Mouse (Mus musculus): ENCODE data around the gene Fbxw5.
"Not testable (repeated sequence)": the region's sequence is repeated elsewhere in the genome, so short reads cannot be mapped to it uniquely, and the experiment has no call there.

Fbxw5 gene

DNA sequence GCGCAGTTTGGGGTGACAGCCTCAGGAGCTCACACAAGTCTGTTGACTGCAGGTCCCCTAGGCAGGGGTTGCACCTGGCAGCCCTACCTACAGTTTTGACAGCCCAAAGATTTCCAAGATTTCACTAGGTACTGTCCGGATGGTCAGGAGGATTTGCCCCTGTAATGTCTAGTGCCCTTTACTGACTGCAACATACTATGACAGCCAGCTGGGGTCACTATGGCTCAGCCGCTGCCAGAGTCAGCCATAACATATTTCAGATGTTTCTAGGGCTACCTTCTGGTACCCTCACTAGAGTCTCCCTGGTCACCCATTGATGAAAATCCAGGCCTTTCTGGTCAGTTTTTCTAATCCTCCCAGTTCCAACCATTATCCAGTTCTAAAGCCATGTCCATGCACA, 9.4 kb downstream of the Fbxw5 start:
- no peak for DNase-seq (ENCODE audit: low read depth, low spot score)

DNA sequence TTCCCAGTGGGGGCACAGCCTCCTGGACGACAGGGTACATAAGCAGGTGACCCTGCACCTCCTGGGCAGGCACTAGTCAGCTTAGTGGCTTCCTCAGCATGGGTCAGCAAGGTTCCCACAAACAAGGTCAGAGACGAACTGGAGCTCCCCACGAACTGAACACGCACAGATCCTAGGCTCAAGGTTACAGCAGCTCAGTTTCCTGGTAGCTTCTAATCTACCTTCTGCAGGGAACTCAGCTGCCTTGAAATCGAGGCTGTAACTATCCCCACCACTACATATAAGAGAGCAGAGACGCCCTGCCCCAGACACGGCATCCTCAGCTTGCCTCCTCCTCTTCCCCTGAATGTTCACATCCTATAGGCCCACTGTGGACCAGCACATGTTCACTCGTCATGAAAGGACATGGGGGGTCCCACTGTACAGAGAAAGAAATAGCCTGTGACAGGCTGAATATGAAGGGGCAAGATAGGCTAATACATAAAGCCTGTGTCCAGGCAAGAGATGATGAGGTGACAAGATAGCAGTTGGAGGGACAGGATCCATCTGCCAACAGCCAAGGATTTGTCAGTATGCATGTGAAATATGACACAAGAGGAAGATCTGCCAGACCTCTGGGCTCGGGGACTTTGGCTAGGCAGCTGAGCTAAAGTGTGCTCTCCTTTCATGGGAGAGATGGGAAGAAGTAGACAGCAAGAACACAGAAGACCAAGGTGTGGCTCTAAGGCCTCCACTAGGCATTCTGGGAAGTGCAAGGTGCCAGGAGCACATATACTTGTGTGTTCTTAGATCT, 26.2 kb downstream of the Fbxw5 start:
- DNase-seq (ENCODE audit: low read depth, low spot score): no peak

DNA sequence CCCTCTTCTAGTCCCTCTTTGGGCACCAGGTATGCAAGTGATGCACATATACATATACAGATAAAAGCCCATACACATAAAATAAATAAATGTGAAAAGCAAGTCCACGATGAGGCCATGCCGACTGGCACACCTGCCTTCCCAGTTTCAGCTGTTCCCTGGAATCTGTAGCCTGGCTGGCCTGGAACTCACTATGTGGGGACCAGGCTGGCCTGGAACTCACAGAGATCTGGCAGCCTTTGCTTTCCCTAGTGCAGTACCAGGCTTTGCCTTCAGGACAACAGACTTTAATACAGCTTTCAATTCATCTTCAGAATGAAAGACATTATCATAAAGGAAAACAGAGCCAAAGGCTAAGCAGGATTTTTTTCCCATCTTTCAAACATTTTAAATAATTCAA, 33.2 kb downstream of the Fbxw5 start:
- no peak for DNase-seq (ENCODE audit: low read depth, low spot score)

DNA sequence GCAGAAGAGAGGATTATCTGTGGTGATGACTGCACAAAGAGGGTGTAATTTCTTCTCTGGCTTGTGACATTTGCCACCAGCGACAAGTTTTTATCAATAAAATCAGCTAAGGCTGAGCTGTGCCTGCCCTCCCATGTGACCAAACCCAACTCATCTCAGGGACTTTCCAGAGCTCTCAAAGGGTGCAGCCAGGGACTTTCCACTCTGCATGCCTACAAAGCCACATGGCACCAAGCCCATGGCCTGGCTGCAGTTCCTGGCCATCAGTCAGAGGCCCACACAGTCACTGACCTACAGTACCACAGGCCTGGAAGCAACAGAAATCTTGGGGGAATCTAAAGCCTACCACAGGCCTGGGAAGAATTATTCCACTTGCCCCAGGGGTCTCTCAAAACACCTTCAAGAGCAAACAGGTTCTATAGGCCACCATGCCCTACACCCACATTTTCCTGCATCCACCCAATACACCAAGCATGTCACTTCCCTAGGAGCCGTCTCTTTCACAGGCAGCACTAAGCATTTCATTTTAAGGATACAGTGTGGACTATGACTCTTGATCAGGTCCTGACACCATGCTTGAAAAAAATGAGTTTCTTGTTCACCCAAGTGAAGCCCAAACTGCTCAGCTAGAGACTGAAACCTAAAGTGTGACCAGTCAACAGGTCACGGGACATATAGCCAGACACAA, 33.8 kb downstream of the Fbxw5 start:
- no peak for DNase-seq (ENCODE audit: low read depth, low spot score)

DNA sequence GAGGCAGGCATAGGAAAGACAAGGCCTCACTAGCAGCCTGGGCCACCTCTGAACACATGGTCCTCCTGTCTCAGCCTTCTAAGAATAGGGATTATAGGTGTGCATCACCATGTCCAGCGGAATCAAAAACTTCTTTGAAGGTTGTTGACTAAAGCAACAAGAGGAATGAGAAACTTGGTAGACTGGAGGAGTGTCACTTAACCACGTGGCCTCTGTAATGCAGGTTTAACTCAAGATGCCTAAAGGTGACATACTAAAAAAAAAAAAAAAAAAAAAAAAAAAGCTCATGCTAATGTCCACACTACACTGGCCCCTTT, 34.3 kb downstream of the Fbxw5 start:
- no peak for DNase-seq (ENCODE audit: low read depth, low spot score)

DNA sequence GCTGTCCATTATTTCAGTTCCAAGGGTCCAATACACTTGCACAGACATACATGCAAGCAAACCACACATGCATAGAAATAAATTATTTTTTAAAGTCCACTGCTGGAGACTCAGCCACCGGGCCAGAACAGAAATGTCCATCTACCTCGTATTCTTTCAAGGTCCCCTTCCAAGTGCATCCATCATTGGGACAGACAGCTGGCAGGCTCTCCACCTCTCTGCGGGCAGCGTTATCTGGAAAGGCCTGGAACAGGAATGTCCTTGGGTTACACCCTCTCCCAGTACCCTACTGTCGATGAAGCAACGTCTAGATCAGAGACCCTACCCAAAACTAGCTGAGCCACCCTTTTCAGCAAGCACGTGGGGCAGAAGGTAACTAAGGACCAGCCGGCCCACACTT, 36.0 kb downstream of the Fbxw5 start:
- no peak for DNase-seq (ENCODE audit: low read depth, low spot score)

DNA sequence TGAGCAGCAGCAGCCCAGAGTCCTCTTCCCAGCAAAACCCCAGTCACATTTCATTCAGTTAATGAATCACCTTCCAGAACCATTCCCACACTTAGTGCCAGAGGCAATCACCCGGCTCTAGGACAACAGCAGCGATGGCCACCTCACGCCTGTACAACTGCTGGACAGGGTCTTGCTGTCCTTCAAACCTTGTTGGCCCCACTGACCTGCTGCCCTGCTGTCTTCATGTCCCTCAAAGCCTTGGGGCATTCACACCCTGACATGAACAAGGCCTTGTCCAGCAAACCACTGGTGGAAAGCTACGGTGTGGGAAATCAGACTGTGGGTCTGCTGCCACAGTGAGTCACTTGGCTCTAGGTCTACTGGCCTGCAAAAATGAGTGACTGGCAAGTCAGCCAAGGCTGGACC, 40.0 kb downstream of the Fbxw5 start:
- DNase-seq (ENCODE audit: low read depth, low spot score): no peak

DNA sequence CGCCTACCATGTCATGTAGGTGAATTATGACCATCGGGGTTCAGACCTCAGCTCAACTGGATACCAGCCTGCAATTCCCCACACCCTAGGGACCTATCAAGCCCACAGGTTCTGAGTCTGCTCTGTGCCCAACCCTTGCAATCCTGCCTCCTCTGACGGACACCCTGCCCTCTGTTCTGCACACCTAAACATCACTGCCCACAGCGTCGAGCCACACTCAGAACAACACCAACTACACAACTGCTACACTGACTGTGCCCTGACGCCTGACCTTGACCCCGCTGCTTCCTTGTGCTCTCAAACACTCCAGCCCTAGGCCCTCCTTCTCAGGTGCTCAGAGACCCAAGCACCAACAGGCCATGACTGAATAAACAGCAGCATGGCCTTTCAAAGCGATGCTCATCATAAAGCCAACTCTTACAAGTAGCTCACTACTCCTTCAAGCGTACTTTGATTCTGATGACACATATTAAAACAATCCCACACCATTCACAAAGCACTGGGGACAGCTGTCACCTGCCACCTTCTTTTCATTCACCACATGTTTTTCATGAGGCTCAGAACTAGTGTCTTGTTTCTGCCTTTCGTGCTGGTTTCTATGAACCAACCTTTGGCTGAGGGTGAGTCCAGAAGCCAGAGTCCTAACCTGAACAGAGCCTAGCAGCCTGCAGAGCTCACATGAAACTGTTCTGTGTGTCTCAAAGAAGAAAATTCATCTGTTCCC, 41.3 kb downstream of the Fbxw5 start:
- no peak for DNase-seq (ENCODE audit: low read depth, low spot score)

DNA sequence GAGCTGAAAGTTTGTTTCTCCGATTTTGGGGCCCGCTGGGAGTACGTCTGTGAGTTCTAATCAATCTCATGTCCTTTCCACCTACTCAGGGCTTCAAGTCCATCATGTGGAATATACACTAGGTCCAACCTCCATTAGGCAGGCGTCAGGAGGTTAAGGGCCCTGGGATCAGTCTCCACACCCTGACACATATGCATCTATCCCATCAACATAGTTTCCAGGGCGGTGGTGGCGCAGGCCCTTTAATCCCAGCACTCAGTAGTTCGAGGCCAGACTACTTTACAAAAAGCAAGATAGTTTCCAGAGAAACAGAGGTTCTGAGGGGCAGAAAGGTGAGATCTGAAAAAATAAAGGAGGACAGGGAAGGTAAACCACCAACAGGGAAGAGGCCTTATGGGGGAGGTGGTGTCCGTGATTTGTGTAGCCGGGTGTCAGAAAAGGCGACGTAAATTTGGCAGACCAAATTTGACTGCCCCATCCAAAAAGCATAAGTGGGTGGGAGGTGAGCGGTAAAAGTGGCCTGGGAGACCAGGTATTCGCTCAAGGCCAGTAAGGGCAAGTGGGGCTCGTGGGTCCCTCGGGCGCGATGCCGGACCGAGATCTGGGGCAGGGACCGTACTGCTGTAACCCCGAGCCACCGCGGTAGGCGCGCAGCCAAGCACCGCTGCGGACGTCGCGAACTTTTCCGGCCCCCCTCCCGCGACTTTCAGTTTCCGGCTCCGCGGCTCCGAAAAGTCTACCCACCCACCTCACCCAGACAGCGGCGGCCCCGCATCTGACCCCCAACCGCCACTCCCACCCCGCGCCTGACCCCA, 45.7 kb downstream of the Fbxw5 start:
- peak; percentile 52 for DNase-seq (ENCODE audit: low read depth, low spot score)

DNA sequence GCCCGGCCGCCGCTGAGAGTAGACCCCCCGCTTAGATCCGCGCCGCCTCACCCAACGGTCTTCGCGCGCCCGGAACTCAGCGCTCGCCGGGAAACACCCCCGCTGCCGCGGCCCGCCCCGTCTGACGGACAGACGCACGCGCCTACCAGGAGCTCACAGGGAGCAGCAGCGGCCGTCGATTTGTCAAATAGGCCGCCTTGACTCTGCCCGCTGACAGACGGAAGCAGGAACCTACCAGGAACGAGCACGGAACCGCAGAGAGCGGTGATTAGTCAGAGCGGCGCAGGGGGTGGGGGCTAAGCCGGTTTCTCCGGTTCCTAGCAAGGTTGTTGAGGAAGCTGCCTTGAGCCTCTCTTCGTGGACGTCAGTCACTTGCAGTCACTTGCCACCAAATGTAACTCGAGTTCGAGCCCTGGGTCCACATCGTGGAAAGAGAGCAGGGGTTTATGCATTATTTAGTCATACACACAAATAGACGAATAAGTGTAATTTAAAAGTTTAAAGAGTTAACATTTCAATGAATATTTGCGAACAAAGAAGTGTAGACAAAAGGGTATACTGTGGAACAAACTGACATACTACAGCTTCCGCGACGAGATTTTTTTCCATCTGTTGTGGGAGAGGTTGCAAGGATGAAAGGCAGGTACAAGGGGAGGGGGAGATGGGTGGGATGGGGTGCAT, 46.4 kb downstream of the Fbxw5 start, which contains the start of gene Traf2:
Gene Traf2 (minus strand): TSS at position 130 of the 681 bp plus-strand sequence.
- peak; percentile 99 for DNase-seq (ENCODE audit: low read depth, low spot score)

DNA sequence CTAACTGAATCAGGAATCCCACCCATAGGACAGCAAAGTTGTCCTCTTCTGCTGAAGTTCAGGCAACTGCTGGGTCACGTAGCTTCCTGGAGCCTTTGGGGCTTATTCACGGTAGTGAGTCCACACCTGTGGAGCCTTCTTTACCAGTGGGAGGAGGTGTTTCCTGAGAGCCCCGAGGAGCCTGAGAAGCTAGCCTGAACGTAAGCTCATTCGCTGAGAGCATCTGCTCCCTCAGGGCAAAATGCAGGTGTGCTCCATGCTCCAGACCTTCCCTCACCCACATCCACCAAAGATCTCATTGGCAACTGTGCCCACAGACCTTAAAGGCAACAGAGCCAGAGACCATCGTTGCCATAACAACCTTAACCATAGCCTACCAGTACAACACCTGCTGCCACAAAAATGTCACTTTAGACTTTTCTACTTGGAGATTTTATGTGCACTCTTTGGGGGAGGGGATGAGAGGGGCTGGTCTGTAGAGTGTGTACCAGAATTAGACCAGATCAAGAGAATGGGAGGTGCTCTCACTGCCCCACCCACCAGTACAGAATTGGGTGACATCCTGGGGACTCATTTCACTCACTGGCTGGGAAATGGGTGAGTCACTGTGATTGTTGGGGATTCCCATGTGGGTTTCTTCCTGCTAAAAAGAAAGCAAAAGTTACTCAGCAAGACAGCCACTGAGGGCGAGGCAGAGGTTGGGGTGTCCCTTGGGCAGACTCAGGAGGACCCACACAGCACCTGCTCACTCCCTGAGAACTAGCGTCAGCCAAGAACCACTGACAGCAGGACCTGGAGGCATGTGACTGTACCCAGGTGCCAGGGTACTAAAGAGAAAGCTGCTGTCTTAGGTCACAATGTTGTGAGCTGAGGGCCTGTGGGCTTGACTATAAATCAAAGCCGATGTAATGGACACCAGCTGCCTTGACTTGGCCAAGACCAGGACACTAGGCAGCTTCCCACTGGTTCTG, 48.8 kb downstream of the Fbxw5 start:
- DNase-seq (ENCODE audit: low read depth, low spot score): no peak

DNA sequence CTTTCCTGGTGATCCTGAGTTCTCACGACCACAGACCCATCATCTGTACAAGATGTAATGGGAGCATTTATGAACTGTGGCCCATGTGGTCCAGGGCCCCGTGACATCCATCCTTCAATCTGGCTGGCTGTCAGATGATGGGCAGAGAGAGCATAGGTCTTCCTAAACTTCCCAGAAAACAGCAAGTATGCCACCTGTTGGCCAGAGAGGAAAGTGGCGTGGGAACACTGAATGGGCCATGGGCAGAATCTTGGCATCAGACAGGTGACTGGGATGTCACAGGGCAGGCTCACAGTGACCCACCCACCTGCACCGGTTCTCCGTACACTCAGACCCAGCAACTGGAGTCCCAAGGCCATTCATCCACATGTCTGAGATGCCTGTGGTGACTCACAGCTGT, 50.6 kb downstream of the Fbxw5 start:
- DNase-seq (ENCODE audit: low read depth, low spot score): peak; percentile 50

DNA sequence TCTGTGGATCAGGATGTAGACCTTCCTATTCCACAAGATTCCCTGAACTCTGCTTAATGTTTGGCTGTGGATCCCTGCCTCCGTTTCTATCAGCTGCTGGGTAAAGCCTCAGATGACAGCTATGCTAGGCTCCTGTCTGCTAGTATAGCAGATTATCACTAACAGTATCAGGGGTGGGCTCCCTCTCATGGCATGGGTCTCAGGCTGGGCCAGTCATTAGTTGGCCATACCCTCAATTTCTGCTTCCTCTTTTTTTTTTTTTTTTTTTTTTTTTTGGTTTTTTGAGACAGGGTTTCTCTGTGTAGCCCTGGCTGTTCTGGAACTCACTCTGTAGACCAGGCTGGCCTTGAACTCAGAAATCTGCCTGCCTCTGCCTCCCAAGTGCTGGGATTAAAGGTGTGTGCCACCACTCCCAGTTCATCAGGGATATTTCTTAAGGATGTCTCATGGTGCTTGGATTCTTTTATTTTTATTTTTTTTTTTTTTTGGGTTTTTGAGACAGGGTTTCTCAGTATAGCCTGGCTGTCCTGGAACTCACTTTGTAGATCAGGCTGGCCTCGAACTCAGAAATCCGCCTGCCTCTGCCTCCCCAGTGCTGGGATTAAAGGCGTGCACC, 52.7 kb downstream of the Fbxw5 start:
- not testable (repeated sequence) for DNase-seq (ENCODE audit: low read depth, low spot score)

All from R1 (cell line).